Mouse (Mus musculus) kidney, postnatal 14 days (tissue): ENCODE measurements around the gene Nrp1.

Source experiments
- DNase-seq: peaks from one replicate; pipeline ENCODE4 v3.0.0; 2022; ENCODE audit warnings: mixed read lengths

Nrp1 gene

GRCm38 (mm10) chr8:128471186-128471585, 112.8 kb downstream of the Nrp1 start:
- no peak for DNase-seq

GRCm38 (mm10) chr8:128472871-128473270, 114.5 kb downstream of the Nrp1 start:
- no peak for DNase-seq

- DNase-seq = no peak
These were observed 115.2 kb downstream of the Nrp1 start for GRCm38 (mm10) chr8:128473456-128474239.

- no peak for DNase-seq
These were observed 116.2 kb downstream of the Nrp1 start for GRCm38 (mm10) chr8:128474614-128475013.

- DNase-seq = no peak
These were observed 117.8 kb downstream of the Nrp1 start for GRCm38 (mm10) chr8:128476206-128476605.

- no peak for DNase-seq
These were observed 119.6 kb downstream of the Nrp1 start for GRCm38 (mm10) chr8:128478017-128478416.

- DNase-seq = no peak
These were observed 121.1 kb downstream of the Nrp1 start for GRCm38 (mm10) chr8:128479309-128480013.

GRCm38 (mm10) chr8:128480896-128481665, 122.7 kb downstream of the Nrp1 start:
- no peak for DNase-seq

- DNase-seq = no peak
These were observed 124.9 kb downstream of the Nrp1 start for GRCm38 (mm10) chr8:128483344-128483743.

GRCm38 (mm10) chr8:128484720-128485124, 126.3 kb downstream of the Nrp1 start:
- DNase-seq = peak; percentile 71

GRCm38 (mm10) chr8:128486043-128486442, 127.6 kb downstream of the Nrp1 start:
- DNase-seq = no peak

- peak; percentile 74 for DNase-seq
These were observed 129.8 kb downstream of the Nrp1 start for GRCm38 (mm10) chr8:128487966-128488931.

GRCm38 (mm10) chr8:128489351-128489750, 130.9 kb downstream of the Nrp1 start:
- no peak for DNase-seq

- DNase-seq = peak; percentile 85
These were observed 133.0 kb downstream of the Nrp1 start for GRCm38 (mm10) chr8:128491126-128492067.

GRCm38 (mm10) chr8:128493801-128494200, 135.4 kb downstream of the Nrp1 start:
- DNase-seq = no peak

- DNase-seq = no peak
These were observed 140.4 kb downstream of the Nrp1 start for GRCm38 (mm10) chr8:128498836-128499235.

GRCm38 (mm10) chr8:128504136-128504829, 145.9 kb downstream of the Nrp1 start:
- DNase-seq = no peak

GRCm38 (mm10) chr8:128505866-128506265, 147.5 kb downstream of the Nrp1 start:
- no peak for DNase-seq

GRCm38 (mm10) chr8:128508723-128509122, 150.3 kb downstream of the Nrp1 start:
- no peak for DNase-seq

- DNase-seq = no peak
These were observed 152.6 kb downstream of the Nrp1 start for GRCm38 (mm10) chr8:128511021-128511420.
